Mouse (Mus musculus): ENCODE data around the gene Abca3. TPM values are rescaled to one million over a fixed set of nuclear protein-coding genes. Genes with fewer than 3 reads are reported as not detected.

Gene Abca3
- total and polyA plus RNA-seq, 2 experiments from 2014 or later = 4.4 to 14.8 TPM

- no peak for DNase-seq (ENCODE audit: low spot score)
- no peak overlapping the region for H3K4me2 ChIP-seq (ENCODE audit: low read depth, low read length)
- H3K9me3 ChIP-seq (replicated peaks; ENCODE audit: control insufficient read depth, low read length) = no peaks in the 10 kb centered on the region
- H3K4me1 ChIP-seq (ENCODE audit: control insufficient read depth, insufficient read depth) = no peaks in the 10 kb centered on the region
- no peaks in the 10 kb centered on the region for H3K36me3 ChIP-seq (replicated peaks; ENCODE audit: control insufficient read depth, insufficient read depth, low read length)
- TF ChIP-seq EP300 (IDR thresholded peaks at IDR 0.05; ENCODE audit: low read depth) = no peak
- TF ChIP-seq CTCF (IDR thresholded peaks at IDR 0.05; ENCODE audit: low read depth) = no peak
- H3K27ac ChIP-seq (ENCODE audit: low read depth) = no peak overlapping the region
- ATAC-seq (ENCODE audit: insufficient read depth, low read depth) = no peak
- no peak overlapping the region for H3K4me3 ChIP-seq (ENCODE audit: low read depth, low read length)
- 75% methylated on average over 8 of the region's 8 CpGs for WGBS
- peaks cover 4% of the 10 kb centered on the region; the same call in 1 of the 2 replicates for H3K27me3 ChIP-seq (ENCODE audit: control insufficient read depth, insufficient read depth, low read length)
- no peak overlapping the region for H3K9ac ChIP-seq (replicated peaks; ENCODE audit: low read depth, low read length)
These were observed 7.1 kb upstream of the Abca3 start for GRCm38 (mm10) chr17:24344672-24345071.

DNA sequence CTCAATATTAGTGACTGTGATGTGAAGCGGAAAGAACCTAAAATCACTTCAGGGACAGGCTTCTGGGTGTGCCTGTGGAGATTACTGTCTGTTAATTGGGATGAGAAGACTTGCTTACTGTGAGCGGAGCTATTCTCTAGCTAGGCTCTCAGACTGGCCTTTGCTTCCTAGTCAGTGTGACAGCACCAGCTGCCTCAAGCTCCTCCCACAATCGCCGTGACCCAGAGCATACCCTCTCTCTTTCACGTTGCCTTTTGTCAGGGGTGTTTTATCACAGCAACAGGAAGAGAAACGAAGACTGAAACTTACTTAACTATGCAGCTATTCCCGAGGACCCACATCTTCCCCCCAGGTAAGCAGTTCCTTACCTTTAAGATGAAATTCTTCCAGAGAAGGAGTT is 4.9 kb upstream of the Abca3 start:
- Histone ChIP-seq H3K4me1 (ENCODE audit: control insufficient read depth, insufficient read depth) (no peaks in the 10 kb centered on the region), H3K4me2 (ENCODE audit: low read depth, low read length) (no peak overlapping the region), H3K27me3 (ENCODE audit: control insufficient read depth, insufficient read depth, low read length) (peaks cover 18% of the 10 kb centered on the region), H3K27ac (ENCODE audit: low read depth) (no peak overlapping the region), H3K4me3 (ENCODE audit: low read depth, low read length) (no peak overlapping the region), H3K9me3 (replicated peaks; ENCODE audit: control insufficient read depth, low read length) (no peaks in the 10 kb centered on the region), H3K36me3 (replicated peaks; ENCODE audit: control insufficient read depth, insufficient read depth, low read length) (no peaks in the 10 kb centered on the region), H3K9ac (replicated peaks; ENCODE audit: low read depth, low read length) (no peak overlapping the region)
- DNase-seq (ENCODE audit: low spot score) (no peak), ATAC-seq (ENCODE audit: insufficient read depth, low read depth) (no peak)
- TF ChIP-seq CTCF (IDR thresholded peaks at IDR 0.05; ENCODE audit: low read depth) = no peak
- no peak for TF ChIP-seq EP300 (IDR thresholded peaks at IDR 0.05; ENCODE audit: low read depth)
- WGBS = 47% methylated on average over 7 of the region's 7 CpGs

- TF ChIP-seq CTCF (IDR thresholded peaks at IDR 0.05; ENCODE audit: low read depth) (no peak), EP300 (IDR thresholded peaks at IDR 0.05; ENCODE audit: low read depth) (no peak)
- Histone ChIP-seq H3K4me2 (ENCODE audit: low read depth, low read length) (no peak overlapping the region), H3K4me1 (ENCODE audit: control insufficient read depth, insufficient read depth) (peaks cover 7% of the 10 kb centered on the region; the same call in 1 of the 2 replicates), H3K27me3 (ENCODE audit: control insufficient read depth, insufficient read depth, low read length) (peaks cover 18% of the 10 kb centered on the region), H3K9ac (replicated peaks; ENCODE audit: low read depth, low read length) (no peak overlapping the region), H3K36me3 (replicated peaks; ENCODE audit: control insufficient read depth, insufficient read depth, low read length) (no peaks in the 10 kb centered on the region), H3K4me3 (ENCODE audit: low read depth, low read length) (no peak overlapping the region), H3K27ac (ENCODE audit: low read depth) (no peak overlapping the region), H3K9me3 (replicated peaks; ENCODE audit: control insufficient read depth, low read length) (no peaks in the 10 kb centered on the region)
- no peak for DNase-seq (ENCODE audit: low spot score)
- 64% methylated on average over 2 of the region's 2 CpGs for WGBS
- ATAC-seq (ENCODE audit: insufficient read depth, low read depth) = no peak
These were observed 2.6 kb upstream of the Abca3 start for GRCm38 (mm10) chr17:24349176-24349575.

DNA sequence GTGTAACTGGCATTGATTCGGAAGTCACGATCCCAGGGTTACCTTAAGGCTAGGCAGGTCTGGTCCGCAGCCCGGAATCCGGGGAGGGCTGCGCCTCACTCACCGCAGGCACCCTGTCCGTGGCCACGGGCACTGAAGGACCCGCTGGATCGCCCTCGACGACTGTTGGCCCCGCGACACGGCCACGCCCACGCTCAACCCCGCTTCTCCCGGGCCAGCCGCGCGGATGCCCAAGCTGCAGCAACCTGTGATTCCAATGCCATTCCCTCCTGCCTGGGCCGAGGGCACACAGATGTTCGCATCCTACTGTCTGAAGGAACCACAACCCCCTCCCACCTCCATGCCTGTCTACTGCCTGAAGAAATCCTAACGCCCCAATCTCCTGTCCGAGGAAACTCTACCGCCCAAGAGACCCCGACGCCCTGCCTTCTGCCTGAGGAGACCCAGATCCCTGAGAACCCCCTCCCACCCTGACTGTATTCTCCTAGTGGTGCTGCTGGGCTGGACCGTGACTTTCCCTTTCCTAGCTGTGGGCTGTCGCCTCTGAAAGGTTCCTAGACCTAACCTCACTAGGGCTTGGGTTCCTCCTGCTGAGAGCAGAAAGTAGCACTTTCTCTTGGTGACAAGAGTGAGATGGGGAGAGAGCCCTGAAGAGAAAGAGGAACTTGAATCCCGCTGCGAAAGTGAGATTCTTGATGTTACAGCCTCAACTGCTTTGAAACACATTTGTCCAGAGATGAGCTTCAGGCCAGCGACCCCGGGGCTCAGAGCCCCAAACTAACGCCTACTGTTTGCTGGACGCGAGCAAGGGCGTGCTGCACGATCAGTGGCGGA is 607 bp upstream of the Abca3 start, which contains the start of gene Abca17:
Abca17 (minus strand) TSS at position 143 of the 834 bp plus-strand sequence.
- DNase-seq (ENCODE audit: low spot score) = no peak
- Histone ChIP-seq H3K4me1 (ENCODE audit: control insufficient read depth, insufficient read depth) (peaks cover 7% of the 10 kb centered on the region; the same call in 1 of the 2 replicates), H3K9ac (replicated peaks; ENCODE audit: low read depth, low read length) (peak within 1 kb of the TSS; percentile 79), H3K4me3 (ENCODE audit: low read depth, low read length) (peak within 1 kb of the TSS; percentile 76), H3K9me3 (replicated peaks; ENCODE audit: control insufficient read depth, low read length) (no peaks in the 10 kb centered on the region), H3K27ac (ENCODE audit: low read depth) (no peak within 1 kb of the TSS; the same call in 1 of the 2 replicates), H3K27me3 (ENCODE audit: control insufficient read depth, insufficient read depth, low read length) (peaks cover 18% of the 10 kb centered on the region), H3K36me3 (replicated peaks; ENCODE audit: control insufficient read depth, insufficient read depth, low read length) (no peaks in the 10 kb centered on the region), H3K4me2 (ENCODE audit: low read depth, low read length) (peak within 1 kb of the TSS; percentile 97)
- no peak for TF ChIP-seq CTCF (IDR thresholded peaks at IDR 0.05; ENCODE audit: low read depth)
- no peak for TF ChIP-seq EP300 (IDR thresholded peaks at IDR 0.05; ENCODE audit: low read depth)
- ATAC-seq (ENCODE audit: insufficient read depth, low read depth) = no peak
- WGBS = 5% methylated on average over 40 of the region's 42 CpGs

GRCm38 (mm10) chr17:24352370-24353194 is 832 bp downstream of the Abca3 start:
- H3K9ac ChIP-seq (replicated peaks; ENCODE audit: low read depth, low read length) = peak overlapping the region; percentile 79
- TF ChIP-seq EP300 (IDR thresholded peaks at IDR 0.05; ENCODE audit: low read depth) = no peak
- no peak for TF ChIP-seq CTCF (IDR thresholded peaks at IDR 0.05; ENCODE audit: low read depth)
- H3K4me2 ChIP-seq (ENCODE audit: low read depth, low read length) = peak overlapping the region; percentile 97
- H3K27ac ChIP-seq (ENCODE audit: low read depth) = peak overlapping the region; percentile 43
- H3K4me1 ChIP-seq (ENCODE audit: control insufficient read depth, insufficient read depth) = peaks cover 7% of the 10 kb centered on the region; the same call in 1 of the 2 replicates
- no peaks in the 10 kb centered on the region for H3K9me3 ChIP-seq (replicated peaks; ENCODE audit: control insufficient read depth, low read length)
- peak overlapping the region; percentile 76 for H3K4me3 ChIP-seq (ENCODE audit: low read depth, low read length)
- peaks cover 18% of the 10 kb centered on the region for H3K27me3 ChIP-seq (ENCODE audit: control insufficient read depth, insufficient read depth, low read length)
- WGBS = 6% methylated on average over 35 of the region's 36 CpGs
- H3K36me3 ChIP-seq (replicated peaks; ENCODE audit: control insufficient read depth, insufficient read depth, low read length) = no peaks in the 10 kb centered on the region
- no peak for DNase-seq (ENCODE audit: low spot score)
- ATAC-seq (ENCODE audit: insufficient read depth, low read depth) = peak; percentile 48
